Mouse (Mus musculus) adrenal gland, postnatal 14 days (tissue): ENCODE results near the gene Apol11a. TPM values are rescaled to one million over a fixed set of nuclear protein-coding genes. Genes with fewer than 3 reads are reported as not detected.
"Not testable (repeated sequence)": the region's sequence is repeated elsewhere in the genome, so short reads cannot be mapped to it uniquely, and the experiment has no call there.

Experiments
- DNase-seq: peaks from one replicate; pipeline ENCODE4 v3.0.0; 2021; ENCODE audit warnings: mixed read lengths
- long read RNA-seq, 2 experiments: library from polyadenylated mRNA; stranded (forward); transcript quantifications; one replicate each; pipeline ENCODE4 v2.0.0; 2021
- total RNA-seq: library from RNA; stranded (reverse); gene quantifications from 2 replicates; pipeline ENCODE4 v1.2.3, GENCODE M21; 2021

Gene Apol11a
- 0.19 and 0.41 TPM in 2 replicates for total RNA-seq
- long read RNA-seq, experiment 1 = 0 reads
- long read RNA-seq, experiment 2 = 0 reads

DNA sequence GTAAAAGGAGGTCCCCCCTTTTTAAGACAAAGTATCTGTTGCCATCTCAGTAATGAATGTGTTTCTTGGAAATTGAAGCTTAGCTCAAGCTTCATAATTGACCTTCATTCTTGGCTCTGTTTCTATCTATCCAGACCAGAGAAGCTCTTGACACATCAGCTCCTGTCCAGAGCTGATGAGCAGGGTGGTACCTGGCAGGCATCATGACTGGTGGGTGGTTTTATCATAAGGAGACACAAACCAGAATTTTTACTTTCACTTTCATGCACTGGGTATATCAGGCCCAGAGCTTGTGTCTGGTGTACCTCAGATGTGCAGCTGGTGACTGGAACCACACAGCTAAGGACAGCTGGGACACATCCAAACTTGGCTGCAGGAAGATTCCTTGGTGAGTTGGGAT, at the start of gene Apol11a:
Gene Apol11a (plus strand): TSS at position 306 of the 400 bp plus-strand sequence.
- DNase-seq = not testable (repeated sequence)

DNA sequence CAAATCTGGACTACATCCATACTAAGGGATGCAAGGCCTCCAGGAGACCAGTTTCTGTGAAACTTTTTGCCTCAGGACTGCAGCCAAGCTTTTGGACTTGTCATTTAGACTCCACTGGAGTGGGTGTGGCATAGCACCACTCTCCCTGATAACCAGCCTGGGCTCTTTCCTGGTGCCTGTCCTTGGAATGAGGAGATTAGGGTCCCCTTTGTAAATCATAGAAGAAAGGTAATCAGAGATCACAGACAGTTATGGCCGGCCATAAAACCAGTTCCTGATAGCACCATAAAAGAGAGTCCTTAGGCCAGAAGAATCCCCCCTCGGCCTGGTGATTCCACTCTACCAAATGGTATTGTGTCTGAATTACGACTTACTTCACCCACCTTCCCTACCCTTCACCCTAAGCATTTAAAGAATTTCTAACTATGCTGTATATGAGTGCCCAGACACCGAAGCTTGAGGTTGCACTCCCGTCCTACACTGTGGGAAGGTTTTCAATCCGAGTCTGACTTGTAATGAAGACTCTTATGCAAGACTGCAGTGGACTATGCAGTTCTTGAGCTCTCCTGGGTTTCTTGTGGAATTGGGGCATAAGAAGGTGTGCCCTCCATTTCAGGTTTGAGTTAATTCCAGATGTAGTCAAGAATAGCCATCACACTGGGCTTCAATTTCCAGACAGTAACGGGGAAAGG, 33.2 kb upstream of the Apol11a start:
- not testable (repeated sequence) for DNase-seq

DNA sequence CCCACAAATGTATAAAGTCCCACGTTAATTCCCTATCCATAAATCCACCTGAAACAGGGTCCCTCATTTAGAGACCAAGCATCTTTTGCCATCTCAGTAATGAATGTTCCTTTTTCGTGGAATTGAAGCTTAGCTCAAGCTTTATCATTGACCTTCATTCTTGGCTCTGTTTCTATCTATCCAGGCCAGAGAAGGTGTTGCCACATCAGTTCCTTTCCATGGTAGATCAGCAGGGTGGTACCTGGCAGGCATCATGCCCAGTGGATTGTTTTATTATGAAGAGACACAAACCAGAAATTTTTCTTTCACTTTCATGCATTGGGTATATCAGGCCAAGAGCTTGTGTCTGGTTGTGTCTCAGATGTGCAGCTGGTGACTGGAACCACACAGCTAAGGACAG, 31.4 kb upstream of the Apol11a start, which contains the start of gene Apol10a:
Gene Apol10a (plus strand): TSS at position 355 of the 400 bp plus-strand sequence.
- not testable (repeated sequence) for DNase-seq

DNA sequence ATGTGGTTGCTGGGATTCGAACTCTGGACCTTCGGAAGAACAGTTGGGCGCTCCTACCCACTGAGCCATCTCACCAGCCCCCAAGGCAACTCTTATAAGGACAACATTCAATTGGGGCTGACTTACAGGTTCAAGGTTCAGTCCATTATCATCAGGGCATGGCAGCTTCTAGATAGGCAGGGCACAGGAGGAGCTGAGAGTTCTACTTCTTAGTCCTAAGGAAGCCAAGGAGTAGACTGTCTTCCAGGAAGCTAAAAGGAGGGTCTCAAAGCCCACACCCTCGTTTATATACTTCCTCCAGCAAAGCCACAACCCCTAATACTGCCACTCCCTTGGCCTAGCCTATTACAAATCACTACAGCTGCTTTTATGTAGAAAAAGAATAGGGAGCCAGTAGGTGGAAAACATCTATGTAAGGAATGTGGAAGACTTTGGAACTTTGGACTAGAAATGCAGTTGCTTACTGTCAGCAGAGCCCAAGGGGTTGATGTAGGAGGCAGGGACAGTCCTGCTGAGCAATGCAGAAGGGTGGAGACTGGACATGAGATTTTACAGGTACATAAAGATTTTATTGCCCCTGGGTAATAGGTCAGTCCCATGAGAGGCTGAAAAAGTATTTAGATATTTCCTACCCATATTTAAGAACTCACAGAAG, 25.8 kb upstream of the Apol11a start:
- DNase-seq = no peak

DNA sequence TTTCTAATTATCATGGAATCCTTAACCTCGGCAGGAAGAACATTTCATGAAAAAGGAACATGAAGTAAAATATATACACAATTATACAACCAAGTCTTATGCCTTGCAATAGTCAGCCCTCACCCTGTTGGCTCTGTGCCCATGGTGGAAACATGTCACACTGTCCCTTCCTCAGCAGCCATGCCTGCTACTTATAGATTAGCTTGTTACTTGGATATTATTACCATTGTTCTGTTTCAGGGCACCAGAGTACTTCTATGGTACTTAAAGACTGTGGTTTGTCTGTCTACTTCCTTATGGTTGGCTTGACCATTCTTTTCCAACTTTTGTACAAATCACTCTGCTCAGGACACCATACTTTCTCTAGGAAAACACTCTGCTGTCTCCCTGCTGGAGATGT, 14.9 kb upstream of the Apol11a start:
- DNase-seq = not testable (repeated sequence)

DNA sequence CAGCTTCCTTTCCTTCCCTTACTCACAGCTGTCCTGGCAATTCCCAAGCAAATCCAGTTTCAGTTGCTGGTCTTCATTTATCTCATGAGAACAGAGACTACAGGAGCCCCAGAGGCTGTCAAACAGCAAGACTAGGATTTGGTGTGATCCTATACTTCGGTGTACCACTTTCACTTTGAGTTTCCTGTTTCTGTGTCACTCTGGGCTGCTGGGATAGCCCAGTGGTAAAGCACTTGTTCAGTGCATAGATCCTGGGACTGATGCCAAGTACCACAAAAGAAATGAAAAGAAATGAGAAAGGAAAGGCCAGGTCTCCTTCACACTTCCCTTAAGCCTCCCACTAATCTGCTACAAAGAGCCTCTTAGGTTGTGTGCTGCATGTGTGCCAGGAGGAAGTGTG, 13.4 kb upstream of the Apol11a start:
- not testable (repeated sequence) for DNase-seq

DNA sequence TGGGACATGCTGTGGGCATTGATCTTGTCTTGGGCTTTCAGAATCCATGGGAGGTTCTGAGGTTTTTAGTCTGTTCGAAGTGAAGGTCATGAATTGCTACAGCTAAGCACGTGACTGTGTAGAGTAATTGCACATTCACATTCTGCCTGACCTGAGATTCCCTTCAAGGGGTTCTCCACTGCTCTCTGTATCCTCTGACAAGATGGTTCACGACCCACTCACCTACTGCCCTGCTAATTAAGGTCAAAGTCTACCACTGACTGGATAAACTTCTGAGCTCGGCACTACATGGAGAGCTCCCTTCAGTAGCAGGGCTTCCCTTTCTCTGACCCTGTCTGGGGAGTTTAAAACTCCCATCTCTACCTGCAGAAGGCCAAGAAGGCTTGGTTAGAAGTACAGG, 12.5 kb downstream of the Apol11a start:
- not testable (repeated sequence) for DNase-seq

DNA sequence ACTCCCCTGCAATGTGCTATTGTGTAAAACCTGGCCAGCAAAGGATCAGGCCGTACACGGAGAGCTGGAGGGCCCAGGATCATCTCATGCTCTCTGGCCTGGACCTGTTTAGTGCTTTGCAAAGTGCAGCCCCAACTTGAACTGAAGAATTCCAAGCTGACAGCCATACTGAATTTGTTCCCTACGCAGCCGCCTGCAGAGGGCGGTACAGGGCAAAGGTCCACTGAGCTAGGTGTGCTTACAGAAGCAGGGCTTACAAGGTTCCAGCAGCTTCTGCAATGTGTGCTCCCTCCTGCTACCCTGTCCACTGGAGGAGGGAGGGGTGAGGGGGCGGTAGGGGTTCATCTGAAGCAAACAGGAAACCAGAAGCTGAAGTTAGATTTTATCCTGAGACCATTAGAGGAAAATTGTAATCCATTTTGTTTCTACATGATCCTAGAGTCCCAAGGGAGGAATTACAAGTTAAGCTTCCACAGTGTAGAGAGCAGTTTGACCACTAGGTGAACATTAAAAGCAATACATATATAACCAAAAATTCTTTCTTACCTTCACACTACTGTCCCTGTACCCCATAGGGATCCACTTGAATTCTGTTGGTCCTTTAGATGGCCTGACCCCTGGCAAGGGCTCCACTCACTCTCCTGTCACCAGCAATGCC, 15.2 kb downstream of the Apol11a start:
- peak; percentile 82 for DNase-seq

DNA sequence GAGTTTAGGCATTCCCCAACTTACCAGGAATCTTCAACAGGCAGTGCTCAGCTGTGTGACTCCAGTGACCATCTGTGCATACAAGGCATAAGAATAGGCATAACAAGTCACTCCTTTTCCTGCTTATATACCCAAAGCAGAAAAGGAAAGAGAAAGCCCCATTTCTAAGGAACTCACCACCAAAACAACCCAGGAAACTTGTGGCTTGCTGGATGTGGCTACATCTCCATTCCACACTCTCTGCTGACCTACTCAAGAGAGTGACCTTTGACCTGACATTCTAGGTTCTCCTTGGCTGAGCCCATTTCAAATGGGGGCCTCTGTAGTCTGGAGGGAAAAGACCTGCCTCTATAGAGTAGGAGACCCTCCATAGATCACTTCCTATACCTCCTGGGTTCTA, 25.1 kb downstream of the Apol11a start, which contains the start of gene Apol7c:
Gene Apol7c (minus strand): TSS at position 101 of the 400 bp plus-strand sequence.
- DNase-seq = no peak

DNA sequence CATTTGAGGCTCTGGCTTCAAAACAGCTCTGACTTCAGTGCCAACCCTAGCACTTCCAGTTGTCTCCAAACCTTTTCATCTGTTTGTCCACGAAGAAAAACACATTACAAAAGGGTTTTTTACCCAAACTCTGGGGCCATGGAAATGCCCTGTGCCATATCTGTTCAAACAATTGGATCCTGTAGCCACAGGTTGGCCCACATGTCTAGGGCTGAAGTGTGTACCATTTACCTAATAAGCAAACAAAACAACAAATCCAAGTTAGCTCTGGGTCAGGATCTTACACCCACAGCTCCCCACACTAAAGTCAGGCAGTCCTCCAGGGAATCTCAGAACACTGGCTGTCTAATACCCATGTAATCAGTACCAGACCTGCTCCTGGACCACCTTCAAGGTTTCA, 31.1 kb downstream of the Apol11a start:
- not testable (repeated sequence) for DNase-seq

DNA sequence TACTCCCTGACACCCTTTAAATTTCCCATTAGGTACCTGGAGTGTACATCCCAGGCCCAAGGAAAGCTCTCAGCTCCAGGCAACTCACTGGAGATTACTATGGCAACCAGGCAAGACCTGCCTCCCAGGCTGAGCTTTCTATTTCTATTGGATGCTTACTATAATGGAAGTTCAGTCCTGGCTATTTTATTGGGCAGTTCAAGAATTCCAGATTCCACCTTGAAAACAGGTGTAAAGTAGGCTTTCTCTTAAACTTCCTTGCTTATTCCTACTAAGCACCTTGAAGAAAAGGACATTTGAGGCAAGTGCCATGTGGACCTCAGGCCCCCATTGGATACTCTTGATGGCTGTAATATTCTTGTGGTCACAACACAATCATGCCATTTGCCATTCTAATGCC, 53.7 kb downstream of the Apol11a start, which contains the start of gene 1700025B11Rik:
Gene 1700025B11Rik (minus strand): TSS at position 101 of the 400 bp plus-strand sequence.
- no peak for DNase-seq

DNA sequence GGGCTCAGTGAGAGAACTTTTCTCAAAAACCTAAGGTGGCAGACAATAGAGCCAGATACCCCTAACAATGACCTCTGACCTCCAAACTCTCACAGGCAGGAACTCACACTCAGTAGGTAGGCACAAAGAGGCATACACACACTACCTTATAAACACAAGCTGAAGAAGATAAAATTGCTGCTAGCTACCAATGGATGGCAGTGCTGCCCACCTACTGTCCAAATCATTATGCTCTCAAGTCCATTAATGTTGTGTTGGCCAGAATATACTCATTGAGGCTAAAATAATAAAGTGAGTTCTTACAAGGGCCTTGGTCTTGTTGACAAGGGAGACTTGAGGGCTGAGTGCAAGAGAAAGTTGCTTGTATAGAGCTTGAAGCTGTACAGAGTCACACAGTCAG, 55.1 kb downstream of the Apol11a start:
- DNase-seq = no peak

Other genes starting within 250 kb of the Apol11a start
- gene Rbfox2, start 201.3 kb upstream of the Apol11a start, total RNA-seq = 51.4 and 54.9 TPM in 2 replicates
- 0.41 and 4.8 TPM in 2 replicates for gene Apol7a, start 109.2 kb upstream of the Apol11a start, total RNA-seq
- gene Apol9a, start 97.1 kb upstream of the Apol11a start, total RNA-seq = 0.23 and 0.85 TPM in 2 replicates
- 0.15 TPM in 1 of 2 replicates, not detected in the other for gene Apol7b, start 60.8 kb upstream of the Apol11a start, total RNA-seq
- gene Apol10a, start 31.2 kb upstream of the Apol11a start, total RNA-seq = not detected in 2 replicates
- 3.7 TPM in 1 of 2 replicates, not detected in the other for gene Apol7c, start 25.0 kb downstream of the Apol11a start, total RNA-seq
- not detected in 2 replicates for gene 1700025B11Rik, start 53.6 kb downstream of the Apol11a start, total RNA-seq
- gene Apol10b, start 87.9 kb downstream of the Apol11a start, total RNA-seq = 0.22 and 0.83 TPM in 2 replicates
- gene Gm36245, start 91.0 kb downstream of the Apol11a start, total RNA-seq = not detected in 2 replicates
- 1.5 and 1.6 TPM in 2 replicates for gene Apol11b, start 135.0 kb downstream of the Apol11a start, total RNA-seq
- 1.3 TPM in 1 of 2 replicates, not detected in the other for gene Apol7e, start 190.6 kb downstream of the Apol11a start, total RNA-seq
- 0.33 and 0.71 TPM in 2 replicates for gene Apol9b, start 220.8 kb downstream of the Apol11a start, total RNA-seq
- 0.30 and 1.7 TPM in 2 replicates for gene Apol8, start 248.7 kb downstream of the Apol11a start, total RNA-seq